Mouse (Mus musculus): ENCODE measurements around the gene Cript. TPM values are rescaled to one million over a fixed set of nuclear protein-coding genes. Genes with fewer than 3 reads are reported as not detected.

Cript gene
- total RNA-seq, 2 experiments from 2014 or later, result 93.9 to 135 TPM

Other genes with a start within 250 kb of the Cript start
- gene Tmem247, start 108.2 kb upstream of the Cript start, total RNA-seq (2015), result not detected in 2 replicates
- gene Tmem247, start 108.2 kb upstream of the Cript start, total RNA-seq (2017), result not detected in 2 replicates
- gene Atp6v1e2, start 77.7 kb upstream of the Cript start, total RNA-seq (2015), result not detected in 2 replicates
- gene Atp6v1e2, start 77.7 kb upstream of the Cript start, total RNA-seq (2017), result not detected in 2 replicates
- 16.5 and 25.2 TPM in 2 replicates for gene Rhoq, start 62.5 kb upstream of the Cript start, total RNA-seq (2015)
- gene Rhoq, start 62.5 kb upstream of the Cript start, total RNA-seq (2017), result 16.5 and 17.8 TPM in 2 replicates
- 21.6 and 25.4 TPM in 2 replicates for gene Pigf, start 144 bp upstream of the Cript start, total RNA-seq (2015)
- gene Pigf, start 144 bp upstream of the Cript start, total RNA-seq (2017), result 27.7 and 32.1 TPM in 2 replicates
- 1.8 and 3.0 TPM in 2 replicates for gene Socs5, start 82.1 kb downstream of the Cript start, total RNA-seq (2015)
- gene Socs5, start 82.1 kb downstream of the Cript start, total RNA-seq (2017), result 1.2 TPM in 2 replicates
- 16.1 and 19.7 TPM in 2 replicates for gene Mcfd2, start 240.4 kb downstream of the Cript start, total RNA-seq (2015)
- 38.5 and 44.9 TPM in 2 replicates for gene Mcfd2, start 240.4 kb downstream of the Cript start, total RNA-seq (2017)